Mouse (Mus musculus): Measurements from ENCODE around the gene B4galt4.

The B4galt4 gene

DNA sequence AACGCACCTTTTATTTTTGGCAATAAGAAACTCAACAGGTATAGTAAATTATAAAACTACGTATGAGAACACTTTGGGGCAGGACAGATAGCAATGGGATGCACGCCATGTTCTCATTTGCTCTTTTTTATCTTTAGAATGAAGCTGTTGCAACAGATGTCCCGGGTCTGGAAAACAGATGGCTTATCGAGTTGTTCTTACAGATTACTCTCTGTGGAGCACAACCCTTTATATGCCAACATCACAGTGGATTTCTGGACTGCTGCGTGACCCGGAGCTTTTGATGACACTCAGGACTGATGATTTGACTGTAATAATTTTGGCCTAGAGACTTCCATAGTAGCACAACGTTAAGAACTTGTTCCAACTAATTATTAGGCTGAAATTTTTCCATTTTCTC, 25.7 kb downstream of the B4galt4 start:
- in situ Hi-C loops (cut with MboI, MseI) = no loop called here

DNA sequence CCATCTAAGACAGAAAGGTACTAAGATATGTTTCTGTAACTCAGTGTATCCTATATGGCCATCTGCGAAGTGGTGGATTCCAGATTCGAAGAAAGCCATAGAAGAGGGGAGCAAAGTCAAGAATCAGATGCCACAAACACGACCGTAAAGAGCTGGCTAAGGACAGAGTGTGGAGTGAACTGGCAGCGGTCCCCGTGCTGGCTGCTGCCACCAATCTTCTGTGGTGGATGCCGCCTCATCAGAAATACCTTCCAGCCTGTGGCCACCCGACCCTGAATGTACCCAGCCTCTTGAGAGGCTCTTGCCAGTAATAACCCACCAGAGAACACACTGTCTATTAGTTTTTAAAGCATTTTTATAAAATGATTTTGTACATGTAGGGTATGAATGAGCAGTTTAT, 26.3 kb downstream of the B4galt4 start:
- in situ Hi-C loops (cut with MboI, MseI) = no loop called here

DNA sequence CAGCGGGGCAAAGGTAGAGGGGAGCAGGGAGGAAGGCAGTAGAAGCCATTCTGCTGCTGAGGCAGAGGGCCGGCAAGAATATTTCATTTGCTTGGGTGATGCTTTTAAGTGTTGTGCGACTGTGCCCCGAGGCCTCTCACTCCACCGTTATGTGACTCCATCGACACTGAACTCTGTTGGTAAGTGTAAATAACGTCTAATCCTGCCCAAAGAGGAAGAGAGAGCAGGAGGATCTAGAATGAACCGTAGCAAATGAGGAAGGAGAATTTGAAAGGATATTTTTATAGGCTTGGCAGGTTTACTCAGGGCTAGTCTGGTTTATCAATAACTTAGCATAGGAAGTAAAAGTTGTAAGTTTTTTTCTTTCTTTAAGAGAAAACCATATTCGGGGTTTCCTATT, 27.5 kb downstream of the B4galt4 start:
- in situ Hi-C loops (cut with MboI, MseI) = no loop called here

DNA sequence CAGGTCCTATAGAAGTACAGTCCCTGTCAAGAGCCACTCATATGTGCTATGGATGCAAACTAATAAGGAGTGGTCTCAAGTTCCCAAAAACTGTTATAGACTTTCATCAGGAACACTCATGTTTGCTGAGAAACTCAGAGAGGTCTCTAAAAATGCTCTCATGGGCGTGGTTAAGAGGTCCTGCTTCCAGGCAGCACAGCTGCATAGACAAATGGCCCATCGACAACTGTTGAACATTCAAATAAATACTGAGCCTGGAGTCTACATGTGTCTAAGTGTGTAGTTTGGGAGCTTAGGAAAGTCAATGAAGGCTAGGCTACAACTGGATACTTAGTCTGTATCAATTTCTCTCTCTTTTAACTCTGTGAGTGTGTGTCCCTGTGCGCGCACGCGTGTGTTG, 29.1 kb downstream of the B4galt4 start:
- in situ Hi-C loops (cut with MboI, MseI) = no loop called here

DNA sequence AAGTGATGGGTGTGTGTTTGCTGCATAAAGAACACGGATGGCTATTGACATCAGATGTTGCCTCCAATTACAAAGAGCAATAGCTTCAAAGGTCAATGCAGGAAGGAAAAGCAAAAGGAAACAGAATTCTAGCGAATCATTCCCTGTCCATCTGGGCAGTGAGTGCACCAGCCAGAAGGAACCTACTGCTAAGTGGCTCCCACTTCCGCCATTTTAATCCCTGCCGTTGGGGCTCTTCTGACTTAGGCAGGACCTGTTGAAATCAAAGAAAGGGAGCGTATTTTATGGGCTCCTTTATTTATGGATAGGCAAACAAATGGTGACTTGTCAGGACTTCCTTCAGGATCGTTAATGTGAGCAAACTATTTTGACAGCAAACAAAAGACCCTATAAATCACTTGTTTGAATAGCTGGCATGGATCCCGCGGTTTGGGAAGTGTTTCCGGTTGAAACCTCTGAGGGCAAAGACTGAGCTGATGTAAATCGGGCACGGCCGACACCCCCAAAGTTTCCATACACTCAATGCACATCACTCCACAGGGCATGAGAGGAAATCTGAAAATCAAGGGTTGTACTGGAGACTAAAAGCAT, 30.9 kb downstream of the B4galt4 start:
- in situ Hi-C loops (cut with MboI, MseI) = no loop called here

DNA sequence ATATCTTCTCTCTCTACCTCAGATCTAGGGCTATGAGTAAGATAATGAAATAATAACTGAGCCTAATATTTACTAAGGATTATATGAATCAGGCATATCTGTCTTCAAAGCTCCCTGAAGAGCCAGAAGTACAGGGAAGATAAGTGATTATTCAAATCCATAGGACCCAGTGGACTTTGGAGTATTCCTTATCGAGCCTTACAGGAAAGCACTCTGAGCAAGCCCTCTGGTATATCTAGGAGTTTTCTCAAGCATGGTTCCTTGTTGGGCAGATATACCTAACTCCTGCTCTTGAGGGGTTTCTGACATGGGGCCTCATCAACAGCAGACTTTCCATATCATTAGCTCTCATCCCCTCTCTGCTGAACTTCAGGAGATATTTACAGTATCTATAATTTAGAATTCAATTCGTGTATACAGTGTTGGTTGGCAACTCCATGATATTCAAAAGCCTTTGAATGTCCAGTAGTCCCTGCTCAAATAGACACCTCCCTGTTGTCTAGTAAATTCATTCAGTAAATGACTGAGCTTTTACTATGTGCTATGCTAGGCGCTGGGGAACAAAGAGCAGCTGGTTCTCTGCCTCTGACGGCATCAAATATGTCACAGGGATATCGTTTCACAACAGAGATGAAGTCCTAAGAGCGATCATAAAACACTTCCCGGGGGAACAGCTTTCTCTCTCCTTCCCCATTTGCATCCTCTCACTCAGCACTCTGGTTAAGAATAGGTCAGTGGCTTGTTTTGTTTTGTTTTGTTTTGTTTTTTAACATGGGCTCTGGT, 33.1 kb downstream of the B4galt4 start:
- in situ Hi-C loops (cut with MboI, MseI) = no loop called here

DNA sequence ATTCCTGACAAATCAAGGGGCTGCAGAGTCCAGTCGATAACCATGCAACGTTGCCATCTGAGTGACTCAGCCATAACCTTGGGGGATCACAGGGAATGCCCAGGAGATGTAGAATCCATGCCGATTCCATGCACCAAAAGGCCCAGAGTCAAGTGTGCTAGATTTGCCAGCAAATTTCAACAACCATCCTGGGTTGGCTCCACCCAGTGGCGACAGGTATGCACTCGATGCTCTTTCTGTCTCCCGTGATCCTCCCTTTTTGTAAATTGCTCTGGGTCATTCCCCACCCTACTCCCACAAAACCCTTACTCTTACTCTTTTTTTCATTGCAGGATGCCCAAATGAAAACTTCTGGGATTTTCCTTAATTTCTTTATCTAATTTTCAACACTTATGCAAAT, 34.3 kb downstream of the B4galt4 start:
- in situ Hi-C loops (cut with MboI, MseI) = no loop called here

DNA sequence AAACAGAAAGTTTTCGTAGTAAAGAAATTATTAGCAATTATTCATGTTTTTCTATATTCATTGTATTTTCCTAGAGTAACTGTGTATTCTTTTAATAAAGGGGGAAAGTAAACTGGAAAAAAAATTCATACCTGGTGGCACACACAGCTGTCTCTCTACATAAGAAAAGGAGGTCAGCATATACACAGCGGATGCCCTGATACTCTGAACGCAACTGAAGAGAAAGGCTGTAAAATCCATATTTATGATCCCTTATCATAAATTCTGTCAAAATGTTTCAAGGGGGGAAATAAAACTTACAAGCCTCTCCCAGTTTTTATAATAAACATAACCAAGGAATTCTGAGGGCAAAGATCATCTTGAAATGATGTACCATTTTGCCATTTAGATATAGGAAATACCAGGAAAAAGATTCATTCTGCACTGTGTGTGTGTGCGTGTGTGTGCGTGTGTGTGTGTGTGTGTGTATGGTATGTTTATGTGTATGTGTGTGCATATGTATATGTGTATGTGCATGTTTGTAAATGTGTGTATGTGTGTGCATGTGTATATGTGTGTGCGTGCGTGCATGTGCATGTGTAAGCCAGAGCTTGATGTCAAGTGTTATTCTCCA, 39.0 kb downstream of the B4galt4 start:
- in situ Hi-C loops (cut with MboI, MseI) = no loop called here

DNA sequence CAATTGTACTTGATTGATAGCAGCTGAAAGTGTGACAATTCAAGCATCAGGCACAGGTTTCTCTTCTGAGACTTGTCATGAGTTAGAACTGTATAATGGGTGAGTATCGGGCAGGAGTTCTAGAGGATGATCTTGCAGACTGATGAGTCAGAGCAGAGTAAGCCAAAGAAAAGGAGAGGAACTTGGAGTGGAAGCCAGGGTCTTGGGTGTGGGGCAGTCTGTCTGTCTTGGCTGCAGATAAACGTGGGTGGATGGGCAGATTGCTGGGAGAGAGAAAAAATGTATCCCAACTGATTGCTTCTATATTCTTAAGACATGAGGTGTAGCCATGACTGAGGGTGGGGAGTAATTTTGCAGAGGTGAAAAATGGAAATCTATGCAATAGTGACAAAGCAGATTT, 39.9 kb downstream of the B4galt4 start:
- in situ Hi-C loops (cut with MboI, MseI) = no loop called here

DNA sequence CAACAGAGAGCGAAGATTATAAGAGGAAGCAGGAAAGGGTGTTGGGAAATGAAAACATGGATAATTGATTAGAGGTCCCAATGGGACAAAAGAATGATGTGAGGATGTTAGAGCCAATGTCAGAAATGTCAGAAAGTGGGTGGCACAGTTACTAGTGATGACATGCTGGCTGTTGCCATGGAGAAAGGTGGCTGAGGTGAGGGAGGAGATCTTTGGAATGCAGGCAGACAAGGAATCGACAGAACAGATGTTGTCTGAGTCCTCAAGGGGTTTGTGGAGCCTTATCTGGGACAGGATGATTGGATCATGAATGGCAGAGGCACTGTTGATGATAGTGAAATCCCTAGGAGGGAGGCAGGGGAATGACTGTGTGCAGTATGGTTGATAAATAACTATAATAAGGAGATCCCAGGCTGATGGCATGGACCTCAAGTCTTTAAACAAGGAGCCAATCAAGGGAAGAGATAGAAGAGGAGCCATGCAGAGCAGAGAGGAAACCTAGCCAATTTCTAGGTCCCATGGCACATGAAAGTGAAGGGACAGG, 40.5 kb downstream of the B4galt4 start:
- in situ Hi-C loops (cut with MboI, MseI) = no loop called here

DNA sequence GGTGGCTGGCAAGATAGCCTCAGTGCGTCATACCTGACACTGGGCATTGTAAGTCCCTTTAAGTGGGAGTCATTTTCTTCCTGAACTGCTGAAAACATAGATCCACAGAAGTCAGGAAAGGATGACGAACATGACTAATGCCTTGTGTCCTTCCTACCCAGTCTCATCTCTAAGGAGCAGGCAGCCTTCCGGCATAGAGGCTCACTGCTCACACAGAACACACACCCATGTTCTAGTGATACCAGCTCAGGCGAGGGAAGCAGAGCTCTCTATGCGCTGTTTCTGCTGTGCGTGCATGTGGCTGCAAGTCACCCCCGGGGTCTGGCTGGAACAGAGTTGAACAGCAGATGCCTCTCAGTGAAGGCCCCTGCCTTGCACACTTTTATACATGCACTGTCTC, 43.2 kb downstream of the B4galt4 start:
- in situ Hi-C loops (cut with MboI, MseI) = no loop called here

DNA sequence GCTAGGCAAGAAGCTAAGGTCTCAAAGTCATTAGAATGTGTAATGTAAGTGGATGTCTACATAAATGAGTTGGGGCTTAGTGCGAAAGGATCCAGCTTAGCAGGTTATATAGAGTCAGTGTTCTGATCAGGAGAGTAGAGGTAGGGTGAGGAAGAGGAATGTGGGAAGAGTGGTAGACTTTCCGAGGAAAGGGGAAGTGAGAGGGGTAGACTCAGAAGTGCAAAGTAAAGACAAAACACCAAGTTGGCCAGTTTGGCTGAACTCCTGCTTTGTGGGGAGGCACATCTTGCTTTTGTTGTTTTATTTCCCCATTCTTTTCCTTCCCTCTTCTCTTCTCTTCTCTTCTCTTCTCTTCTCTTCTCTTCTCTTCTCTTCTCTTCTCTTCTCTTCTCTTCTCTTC, 47.0 kb downstream of the B4galt4 start:
- in situ Hi-C loops (cut with MboI, MseI) = no loop called here

DNA sequence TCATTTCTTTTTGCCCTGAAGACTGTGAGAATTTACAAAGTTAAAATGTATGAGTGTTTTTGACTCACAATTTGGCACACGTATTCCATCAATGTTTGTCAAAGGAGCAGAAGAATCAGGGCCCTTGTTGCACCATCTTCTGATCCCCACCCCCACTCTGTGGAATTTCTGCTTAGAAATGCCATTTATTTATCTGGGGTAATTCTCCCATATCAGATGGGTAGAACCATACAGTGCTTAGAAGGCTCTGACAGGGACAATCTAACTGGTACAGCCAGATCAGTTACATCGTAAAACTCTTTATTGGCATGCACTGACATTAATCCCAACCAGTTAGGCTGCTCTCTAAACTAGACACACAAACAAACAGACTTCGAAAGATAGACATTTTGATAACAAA, 47.9 kb downstream of the B4galt4 start:
- in situ Hi-C loops (cut with MboI, MseI) = no loop called here

DNA sequence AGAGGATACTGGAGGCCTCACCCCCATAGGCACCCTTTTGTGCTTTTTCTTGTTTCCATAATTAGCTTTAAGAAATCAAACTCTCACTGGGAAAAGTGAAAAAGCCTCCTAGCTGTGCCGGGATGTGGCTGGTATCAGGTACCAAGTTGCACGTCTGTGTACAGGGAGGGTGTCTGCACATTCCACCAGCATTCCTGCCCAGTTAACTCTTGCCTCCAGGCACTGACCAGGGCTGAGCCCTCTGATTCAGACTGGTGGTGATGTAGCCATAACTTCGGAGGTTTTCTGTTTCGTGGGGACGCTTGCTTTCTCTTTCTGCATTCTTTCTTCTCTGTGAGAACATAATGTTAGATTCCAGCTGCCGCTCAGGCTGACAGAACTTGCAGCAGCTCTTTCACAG, 51.1 kb downstream of the B4galt4 start:
- in situ Hi-C loops (cut with MboI, MseI) = no loop called here

DNA sequence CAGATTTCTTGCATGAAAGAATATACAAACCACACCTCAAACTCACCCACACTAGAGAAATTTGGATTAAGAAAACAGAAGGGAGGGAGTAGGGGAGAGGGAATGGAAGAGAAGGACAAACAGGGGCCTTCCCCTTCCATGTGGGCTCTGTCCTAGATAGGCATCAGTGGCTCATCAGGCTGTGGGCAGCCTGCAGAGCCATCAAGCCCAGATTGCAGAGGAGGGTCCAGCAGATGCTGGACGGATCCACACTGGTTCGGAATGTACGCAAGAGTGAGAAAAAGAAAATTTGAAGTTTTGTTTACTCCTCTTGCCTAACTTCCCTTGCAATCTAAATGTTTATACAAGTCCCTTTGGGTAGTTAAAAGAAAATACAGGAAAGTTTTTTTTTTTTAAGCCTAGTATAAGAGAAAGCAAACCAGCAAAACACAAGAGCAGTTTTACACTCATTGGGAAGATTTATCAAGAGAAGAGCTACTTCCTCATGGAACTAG, 56.9 kb downstream of the B4galt4 start:
- in situ Hi-C loops (cut with MboI, MseI) = no loop called here

DNA sequence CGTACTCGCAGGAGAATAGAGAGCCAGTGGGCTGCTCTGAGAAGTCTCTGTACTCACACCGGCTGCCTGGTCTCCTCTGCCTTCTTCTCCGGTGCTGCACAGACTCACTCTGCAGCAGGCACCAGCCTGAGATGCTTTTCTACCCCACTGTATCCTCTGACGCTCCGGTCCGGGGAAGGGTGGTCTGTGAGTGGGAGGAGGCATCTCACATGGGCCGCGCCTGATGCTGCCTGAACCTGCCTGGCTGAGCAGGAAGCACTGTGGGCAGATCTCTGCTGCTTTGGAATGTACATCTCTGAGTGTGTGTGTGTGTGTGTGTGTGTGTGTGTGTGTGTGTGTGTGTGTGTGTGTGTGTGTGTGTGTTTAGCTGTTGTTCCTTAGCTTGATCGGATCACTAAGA, 58.0 kb downstream of the B4galt4 start, which contains the start of gene Upk1b:
Gene Upk1b, minus strand, starts transcription at position 238 of the 400 bp plus-strand sequence.
- in situ Hi-C loops (cut with MboI, MseI) = no loop called here

DNA sequence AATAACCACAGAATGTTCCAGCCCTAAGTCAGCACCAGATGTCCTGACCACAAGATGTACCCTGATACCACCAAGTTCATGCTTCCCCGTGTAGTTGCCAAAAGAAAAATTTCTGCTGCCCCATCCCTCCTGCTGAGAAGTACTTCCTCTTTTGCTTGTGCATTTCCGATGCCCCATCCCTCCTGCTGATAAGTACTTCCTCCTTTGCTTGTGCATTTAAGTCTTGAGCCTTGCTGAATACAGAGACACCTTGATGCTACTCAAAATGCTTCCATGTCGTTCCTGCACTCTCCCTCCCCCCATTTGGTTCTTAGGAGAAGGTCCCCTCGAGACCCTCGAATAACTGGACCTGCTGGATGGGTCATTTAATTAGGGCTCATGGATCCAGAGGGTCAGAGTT, 65.7 kb downstream of the B4galt4 start:
- in situ Hi-C loops (cut with MboI, MseI) = loop anchor here (5.0 kb wide), 2 partner anchors 175 to 185 kb away; no protein-coding TSS in a partner anchor

DNA sequence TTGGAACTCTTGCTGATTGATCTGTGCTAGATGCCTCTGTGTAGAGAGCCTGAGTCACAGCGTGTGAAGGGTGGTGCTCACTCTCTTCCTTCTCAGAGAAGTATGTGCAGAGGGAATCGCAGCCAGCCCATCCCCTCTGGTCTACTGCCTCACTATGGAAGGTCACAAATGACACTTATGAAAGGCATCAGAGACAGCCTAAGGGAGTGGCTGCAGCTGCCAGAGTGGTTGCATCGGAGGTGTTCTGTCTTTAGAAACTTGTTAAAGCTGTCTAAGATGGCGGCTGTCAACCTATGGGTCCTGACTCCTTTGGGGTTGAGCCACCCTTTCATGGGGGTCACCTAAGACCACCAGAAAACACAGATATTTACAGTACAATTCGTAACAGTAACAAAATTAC, 68.1 kb downstream of the B4galt4 start:
- in situ Hi-C loops (cut with MboI, MseI) = no loop called here

DNA sequence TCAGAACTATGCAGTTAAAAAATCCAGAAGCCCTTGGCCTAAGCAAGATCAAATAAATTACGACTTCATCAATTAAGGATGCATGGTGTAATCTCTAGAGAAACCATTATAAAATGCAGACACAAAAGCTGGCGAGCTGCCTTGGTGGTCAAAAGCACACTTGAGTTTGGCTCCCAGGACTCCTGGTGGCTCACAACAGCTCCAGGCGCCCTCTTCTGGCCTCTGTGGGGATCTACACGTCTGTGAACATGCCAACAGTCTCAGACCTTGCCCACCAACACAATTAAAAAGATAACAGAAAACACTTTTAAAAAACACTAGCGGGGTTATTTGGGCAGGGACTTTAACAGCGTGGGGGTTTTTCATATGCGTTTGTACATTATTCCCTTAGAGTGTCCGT, 70.5 kb downstream of the B4galt4 start:
- in situ Hi-C loops (cut with MboI, MseI) = no loop called here
